Mouse (Mus musculus): ENCODE measurements at regions not wholly inside any gene's neighbourhood (a gene's known extent, or its start where the extent isn't known, plus 50 kb on each side); places are given as distances from the start of the nearest gene placed in this dataset.

DNA sequence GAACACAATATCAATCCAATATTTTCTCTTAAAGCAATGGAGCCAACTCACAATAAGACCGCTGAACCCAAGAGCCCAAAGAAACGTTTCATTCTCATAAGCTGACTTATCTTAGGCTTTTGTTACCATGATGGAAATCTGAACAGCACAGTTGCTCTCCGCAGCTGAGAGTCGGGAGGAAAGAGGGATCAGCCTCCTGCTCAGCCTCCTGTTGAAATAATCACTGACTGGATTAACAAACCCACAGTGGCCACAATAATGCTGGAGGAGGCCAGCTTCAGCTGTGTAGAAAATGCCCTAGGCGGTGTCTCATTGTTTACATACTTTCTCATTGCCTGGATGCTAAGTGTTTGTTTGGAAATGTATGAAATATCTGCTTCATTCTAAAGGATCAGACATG lies 398.1 kb downstream of the Rnd3 start:
- ATAC-seq (replicated peaks; ENCODE audit: insufficient number of reproducible peaks, low FRiP score, low TSS enrichment, poor library complexity, severe bottlenecking): no peak

DNA sequence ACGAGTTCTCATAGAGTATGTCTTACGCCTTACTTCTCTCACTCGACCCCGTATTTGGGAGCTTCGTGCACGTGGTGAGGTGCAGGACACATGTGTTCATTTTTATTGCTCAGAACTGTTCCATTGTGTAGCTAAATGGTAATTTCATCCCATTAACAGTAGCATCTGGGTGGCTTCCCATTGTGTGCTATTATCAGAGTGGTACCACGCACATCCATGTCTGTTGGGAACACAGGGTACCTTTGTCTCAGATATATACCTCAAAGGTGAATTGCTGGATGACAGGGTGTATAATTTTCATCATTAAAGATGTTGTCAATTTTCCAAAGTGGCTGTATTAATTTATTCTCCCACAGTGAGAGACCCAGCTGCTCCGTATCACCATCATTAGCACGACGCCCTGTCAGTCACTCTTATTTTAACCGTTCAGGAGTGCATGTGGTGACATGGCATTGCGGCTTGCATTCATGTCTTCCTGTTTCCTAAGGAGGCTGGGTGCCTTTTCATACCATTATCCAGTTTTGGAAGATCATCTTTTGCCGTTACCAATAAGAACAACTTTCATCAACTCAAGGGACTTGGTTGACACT lies 404.2 kb downstream of the Rnd3 start:
- no peak for ATAC-seq (replicated peaks; ENCODE audit: insufficient number of reproducible peaks, low FRiP score, low TSS enrichment, poor library complexity, severe bottlenecking)

DNA sequence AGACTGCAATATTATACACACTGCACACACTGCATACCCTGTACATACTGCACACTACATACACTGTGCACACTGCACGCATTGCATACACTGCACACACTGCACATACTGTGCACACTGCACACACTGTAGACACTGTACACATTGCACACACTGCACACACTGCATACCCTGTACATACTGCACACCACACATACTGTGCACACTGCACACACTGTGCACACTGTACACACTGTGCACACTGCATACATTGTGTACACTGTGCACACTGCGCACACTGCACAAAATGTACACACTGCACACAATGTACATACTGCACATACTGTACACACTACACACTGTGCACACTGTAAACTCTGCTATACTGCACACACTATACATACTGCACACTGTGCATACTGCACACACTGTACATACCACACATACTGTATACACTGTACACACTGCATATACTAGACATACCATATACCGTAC lies 405.1 kb downstream of the Rnd3 start:
- peak; percentile 40; the same call in 1 of the 2 replicates for ATAC-seq (replicated peaks; ENCODE audit: insufficient number of reproducible peaks, low FRiP score, low TSS enrichment, poor library complexity, severe bottlenecking)

DNA sequence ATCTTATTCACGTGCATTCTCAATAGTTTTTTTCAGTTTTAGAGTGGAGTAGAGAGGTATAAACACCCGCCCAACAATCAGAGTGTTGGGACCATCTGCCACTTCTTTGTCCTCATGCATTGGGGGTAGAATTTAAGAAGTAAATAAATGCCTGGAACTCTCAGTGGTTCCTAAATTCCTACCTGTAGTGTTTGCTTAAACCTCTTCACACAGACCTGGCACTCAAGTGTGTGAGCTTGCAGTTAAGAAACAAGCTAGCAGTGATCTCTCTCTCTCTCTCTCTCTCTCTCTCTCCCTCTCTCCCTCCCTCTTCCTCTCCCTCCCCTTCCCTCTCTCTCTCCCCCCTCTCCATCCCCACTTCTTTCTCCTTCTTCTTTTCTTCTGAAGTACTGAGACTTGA lies 406.5 kb downstream of the Rnd3 start:
- no peak for ATAC-seq (replicated peaks; ENCODE audit: insufficient number of reproducible peaks, low FRiP score, low TSS enrichment, poor library complexity, severe bottlenecking)

DNA sequence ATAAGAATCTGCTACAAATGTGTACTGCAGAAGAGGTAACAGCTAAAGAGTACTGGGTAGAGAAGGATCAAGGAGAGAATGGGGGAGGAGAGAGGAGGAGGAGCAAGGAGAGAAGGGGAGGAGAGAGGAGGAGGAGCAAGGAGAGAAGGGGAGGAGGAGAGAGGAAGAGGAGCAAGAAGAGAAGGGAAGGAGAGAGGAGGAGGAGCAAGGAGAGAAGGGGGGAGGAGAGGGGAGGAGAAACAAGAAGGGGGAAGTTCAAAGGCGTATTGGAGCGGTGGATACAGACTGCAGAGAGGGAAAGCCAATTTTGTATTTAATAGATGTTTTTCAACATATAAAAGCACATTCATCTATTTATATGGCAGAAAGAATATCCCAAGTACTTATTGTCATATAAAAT lies 407.6 kb downstream of the Rnd3 start:
- no peak for ATAC-seq (replicated peaks; ENCODE audit: insufficient number of reproducible peaks, low FRiP score, low TSS enrichment, poor library complexity, severe bottlenecking)

- ATAC-seq (replicated peaks; ENCODE audit: insufficient number of reproducible peaks, low FRiP score, low TSS enrichment, poor library complexity, severe bottlenecking): no peak
Observed at GRCm38 (mm10) chr2:50739599-50739979, 409.3 kb downstream of the Rnd3 start.

DNA sequence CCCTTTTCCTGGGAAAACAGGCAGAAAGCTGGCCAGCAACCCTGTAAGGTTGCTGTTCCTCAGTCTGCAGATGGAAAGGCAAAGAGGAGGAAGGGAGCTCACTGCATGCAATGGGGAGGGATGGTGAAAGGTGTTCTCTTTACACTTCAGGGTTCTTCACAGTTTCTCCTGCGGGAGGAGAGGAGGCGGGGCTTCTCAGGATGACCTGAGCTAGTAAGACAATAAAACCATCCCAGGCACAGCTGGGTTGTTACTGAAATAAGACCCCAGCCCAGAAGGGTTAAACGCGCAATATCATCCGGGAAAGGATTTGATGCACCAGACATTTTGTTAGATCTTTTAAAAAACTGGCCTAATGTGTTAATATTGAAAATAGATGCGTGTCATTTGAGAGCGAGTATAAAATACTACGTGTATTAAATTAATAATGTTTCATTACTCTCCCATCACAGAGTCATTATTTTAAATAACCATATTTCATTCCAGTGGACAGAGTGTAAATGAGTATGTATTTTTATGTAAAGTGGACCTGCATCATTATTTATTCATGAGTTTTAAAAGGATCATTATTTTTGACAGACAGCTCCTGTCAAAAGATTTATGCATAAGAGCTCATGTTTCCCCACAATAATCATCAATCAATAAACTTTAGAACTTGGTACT lies 409.8 kb downstream of the Rnd3 start:
- ATAC-seq (replicated peaks; ENCODE audit: insufficient number of reproducible peaks, low FRiP score, low TSS enrichment, poor library complexity, severe bottlenecking): no peak

- ATAC-seq (replicated peaks; ENCODE audit: insufficient number of reproducible peaks, low FRiP score, low TSS enrichment, poor library complexity, severe bottlenecking): no peak
Observed at GRCm38 (mm10) chr2:50737706-50738105, 411.2 kb downstream of the Rnd3 start.

DNA sequence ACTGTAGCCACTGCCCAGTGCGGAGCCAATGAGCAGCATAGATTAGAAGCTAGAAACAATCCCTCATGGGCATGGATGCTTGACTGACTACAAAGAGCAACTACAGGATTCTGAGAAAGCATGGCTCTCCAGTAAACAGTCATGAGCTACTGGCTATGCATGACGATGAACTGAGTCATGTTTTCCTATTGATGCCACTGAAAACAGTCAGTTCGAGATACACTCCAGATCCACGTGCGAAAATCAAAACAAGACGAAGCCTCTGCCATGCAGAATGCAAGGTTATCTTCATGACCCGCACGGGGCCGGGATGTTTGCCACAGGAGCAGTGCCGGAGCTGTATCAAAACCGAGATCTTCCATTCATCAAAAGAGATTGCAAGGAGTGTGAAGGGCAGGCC lies 413.9 kb downstream of the Rnd3 start:
- ATAC-seq (replicated peaks; ENCODE audit: insufficient number of reproducible peaks, low FRiP score, low TSS enrichment, poor library complexity, severe bottlenecking): no peak

DNA sequence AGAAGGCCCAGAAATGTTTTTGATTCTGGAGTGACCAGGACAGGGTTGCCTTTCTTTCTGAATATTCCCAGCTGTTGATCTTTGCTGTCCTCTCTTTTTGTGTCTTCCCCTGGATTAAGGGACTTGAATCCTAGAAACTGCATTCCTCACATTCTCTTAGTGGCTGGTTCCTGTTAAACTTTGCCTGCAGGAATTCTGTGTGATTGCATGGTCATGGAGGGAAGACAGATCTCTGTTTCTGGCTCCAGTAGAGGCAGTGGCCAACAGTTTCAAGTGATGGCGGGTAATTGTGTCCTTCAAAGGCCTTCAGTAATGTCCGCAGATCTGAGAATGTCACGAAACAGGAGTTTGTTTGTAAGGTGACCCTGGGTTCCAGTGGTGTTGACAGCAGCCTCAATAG lies 410.1 kb upstream of the Mmadhc start:
- no peak for ATAC-seq (replicated peaks; ENCODE audit: insufficient number of reproducible peaks, low FRiP score, low TSS enrichment, poor library complexity, severe bottlenecking)

- ATAC-seq (replicated peaks; ENCODE audit: insufficient number of reproducible peaks, low FRiP score, low TSS enrichment, poor library complexity, severe bottlenecking): no peak
Observed at GRCm38 (mm10) chr2:50704297-50704696, 407.7 kb upstream of the Mmadhc start.

DNA sequence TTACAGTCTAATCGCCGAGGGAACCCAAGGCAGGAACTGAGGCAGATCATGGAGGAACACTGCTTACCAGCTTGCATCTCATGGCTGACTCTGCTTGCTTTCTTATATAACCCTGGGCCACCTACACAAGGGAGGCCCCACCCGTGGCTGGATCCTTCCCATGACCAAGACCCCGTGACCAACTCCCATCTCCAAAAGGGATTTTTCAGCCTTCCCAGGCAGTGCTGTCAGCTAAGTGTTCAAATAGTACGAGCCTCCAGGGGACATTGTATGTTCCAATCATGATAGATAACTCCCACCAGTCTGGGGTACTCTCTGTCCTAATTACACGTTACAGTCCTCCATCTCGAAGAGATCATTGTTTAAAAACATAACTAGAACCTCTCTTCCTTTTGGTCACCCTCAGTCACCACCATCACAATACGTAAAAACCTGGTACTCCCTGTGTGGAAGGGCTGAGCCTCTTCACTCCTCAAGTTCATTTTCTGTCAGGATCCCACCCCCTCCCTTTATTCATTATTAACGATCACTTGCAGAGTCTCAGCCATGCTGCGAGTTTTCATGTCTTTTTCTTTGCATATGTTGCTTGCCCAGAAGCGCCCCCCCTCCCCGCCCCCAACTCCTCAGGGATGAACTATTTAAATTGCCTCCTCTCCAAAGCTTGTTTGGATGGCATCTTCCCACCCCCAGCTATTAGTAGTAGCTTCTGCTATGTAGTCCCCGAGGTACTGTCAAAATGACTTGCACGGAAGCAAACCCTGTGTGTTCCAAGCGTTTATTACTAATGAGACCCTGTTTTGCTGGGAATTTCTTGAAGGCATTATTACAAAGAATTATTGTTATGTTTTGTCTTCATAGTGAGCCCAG lies 406.2 kb upstream of the Mmadhc start:
- ATAC-seq (replicated peaks; ENCODE audit: insufficient number of reproducible peaks, low FRiP score, low TSS enrichment, poor library complexity, severe bottlenecking): no peak

- ATAC-seq (replicated peaks; ENCODE audit: insufficient number of reproducible peaks, low FRiP score, low TSS enrichment, poor library complexity, severe bottlenecking): no peak
Observed at GRCm38 (mm10) chr2:50698841-50699240, 402.2 kb upstream of the Mmadhc start.

GRCm38 (mm10) chr2:50696575-50696974 lies 400.0 kb upstream of the Mmadhc start:
- no peak for ATAC-seq (replicated peaks; ENCODE audit: insufficient number of reproducible peaks, low FRiP score, low TSS enrichment, poor library complexity, severe bottlenecking)

DNA sequence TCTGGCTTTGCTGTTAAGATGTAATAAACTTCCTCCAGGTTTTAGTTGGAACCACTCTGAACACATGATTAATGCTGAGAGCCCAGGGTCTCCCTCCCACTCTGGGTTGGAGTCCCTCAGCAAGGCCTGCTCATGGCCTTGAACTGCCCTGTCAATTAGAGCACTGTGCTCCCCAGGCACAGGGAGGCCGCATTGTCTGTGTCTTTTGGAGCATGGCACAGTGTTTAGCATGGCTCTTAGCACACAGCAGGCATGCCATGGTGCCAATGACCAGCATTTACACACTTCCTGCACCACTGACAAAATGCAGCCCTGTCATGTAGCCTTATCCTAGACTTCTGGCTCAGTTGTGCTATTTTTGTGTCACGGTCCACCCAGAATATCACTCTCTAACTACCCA lies 398.2 kb upstream of the Mmadhc start:
- ATAC-seq (replicated peaks; ENCODE audit: insufficient number of reproducible peaks, low FRiP score, low TSS enrichment, poor library complexity, severe bottlenecking): no peak

GRCm38 (mm10) chr2:50693784-50694350 lies 397.3 kb upstream of the Mmadhc start:
- ATAC-seq (replicated peaks; ENCODE audit: insufficient number of reproducible peaks, low FRiP score, low TSS enrichment, poor library complexity, severe bottlenecking): no peak

- ATAC-seq (replicated peaks; ENCODE audit: insufficient number of reproducible peaks, low FRiP score, low TSS enrichment, poor library complexity, severe bottlenecking): peak; percentile 47
Observed at GRCm38 (mm10) chr2:50690120-50691103, 393.8 kb upstream of the Mmadhc start.

GRCm38 (mm10) chr2:50687672-50688151 lies 391.1 kb upstream of the Mmadhc start:
- peak; percentile 70 for ATAC-seq (replicated peaks; ENCODE audit: insufficient number of reproducible peaks, low FRiP score, low TSS enrichment, poor library complexity, severe bottlenecking)

Data from monocyte, adult 5-6 weeks (primary cell).